Mouse (Mus musculus) cerebellum, adult 2 months (tissue): Measurements from ENCODE around the gene Nfe2l1.

Experiments used
- CTCF ChIP-seq: fragments of 200-500 bp; IDR thresholded peaks from 2 replicates; pipeline ENCODE4 v1.5.1; 2011; ENCODE audit warnings: low read depth, mild to moderate bottlenecking, control low read depth, low read length, moderate library complexity, borderline replicate concordance; ENCODE audit not compliant: insufficient read depth
- POLR2A ChIP-seq: fragments of 200-500 bp; IDR thresholded peaks from 2 replicates; pipeline ENCODE4 v1.6.1; 2011; ENCODE audit warnings: low read length, control low read depth, borderline replicate concordance; ENCODE audit not compliant: insufficient read depth

GRCm38 (mm10) chr11:96816494-96816893 is 13.3 kb downstream of the Nfe2l1 start:
- TF ChIP-seq CTCF, result no peak
- no peak for TF ChIP-seq POLR2A
